Mouse (Mus musculus) heart, embryonic 14.5 days (tissue): ENCODE data around the gene Mier2. TPM values are rescaled to one million over a fixed set of nuclear protein-coding genes. Genes with fewer than 3 reads are reported as not detected.

ENCODE experiments used
- ATAC-seq: fragments of 200-750 bp; cut with Nextera tagmentation; 2 replicates; pipeline ENCODE4 v1.8.0; 2017; ENCODE audit warnings: low read depth, moderate TSS enrichment; ENCODE audit not compliant: insufficient number of reproducible peaks, insufficient read depth, low FRiP score
- H3K27ac ChIP-seq, 2 experiments: fragments of 200-500 bp in 1 of 2; fragments of 300-500 bp in 1 of 2; sonication (generic) in 1 of 2; replicated peaks in 1 of 2; 2 replicates each; pipeline ENCODE4 v1.5.1; 2012 to 2014; ENCODE audit warnings: low read depth in 2 of 2, low read length in 2 of 2, control low read depth in 1 of 2, mild to moderate bottlenecking in 1 of 2, mixed read lengths in 1 of 2; ENCODE audit not compliant: control insufficient read depth in 1 of 2, insufficient read depth in 1 of 2
- H3K27me3 ChIP-seq: fragments of 300-500 bp; sonication (generic); 2 replicates; pipeline ENCODE4 v1.6.1; 2014; ENCODE audit warnings: mild to moderate bottlenecking, low read length, control low read depth; ENCODE audit not compliant: control insufficient read depth, insufficient read depth
- H3K36me3 ChIP-seq: fragments of 300-500 bp; sonication (generic); 2 replicates; pipeline ENCODE4 v1.6.1; 2014; ENCODE audit warnings: mild to moderate bottlenecking, control low read depth, low read length, mixed read lengths; ENCODE audit not compliant: control insufficient read depth, insufficient read depth
- H3K4me1 ChIP-seq, 2 experiments: fragments of 200-500 bp in 1 of 2; fragments of 300-500 bp in 1 of 2; sonication (generic) in 1 of 2; 2 replicates each; pipeline ENCODE4 v1.6.1; 2012 to 2014; ENCODE audit warnings: low read length in 2 of 2, control low read depth in 1 of 2, mixed read lengths in 1 of 2; ENCODE audit not compliant: control insufficient read depth in 2 of 2, insufficient read depth in 2 of 2
- H3K4me2 ChIP-seq: fragments of 300-500 bp; sonication (generic); 2 replicates; pipeline ENCODE4 v1.6.1; 2014; ENCODE audit warnings: mild to moderate bottlenecking, low read length
- H3K4me3 ChIP-seq, 2 experiments: fragments of 200-500 bp in 1 of 2; fragments of 300-500 bp in 1 of 2; sonication (generic) in 1 of 2; 2 replicates each; pipeline ENCODE4 v1.5.1; 2012 to 2014; ENCODE audit warnings: low read length in 2 of 2, mild to moderate bottlenecking in 2 of 2, control low read depth in 1 of 2, low read depth in 1 of 2, moderate library complexity in 1 of 2; ENCODE audit not compliant: control insufficient read depth in 1 of 2, insufficient read depth in 1 of 2
- H3K9ac ChIP-seq: fragments of 300-500 bp; sonication (generic); 2 replicates; pipeline ENCODE4 v1.6.1; 2014; ENCODE audit warnings: mild to moderate bottlenecking, low read length
- H3K9me3 ChIP-seq: fragments of 300-500 bp; sonication (generic); 2 replicates; pipeline ENCODE4 v1.6.1; 2016; ENCODE audit warnings: low read length, control low read depth; ENCODE audit not compliant: control insufficient read depth
- WGBS: fragments of 180-500 bp; shearing (Covaris S2); extraction: QIAGEN DNeasy Blood & Tissue Kit; methylation state at CpG from one replicate; pipeline ENCODE4 v1.1.7; 2014; 5-methylcytosine and 5-hydroxymethylcytosine counted together
- polyA plus RNA-seq: library from polyadenylated mRNA; unstranded; fragments of >200 nt; fragmentation: Nextera tagmentation; extraction: Ambion mirVana; gene quantifications from 2 replicates; pipeline ENCODE4 v1.2.1, GENCODE M21; 2014

Mier2 gene
- polyA plus RNA-seq, 1 experiment from 2014 or later, result 30.6 TPM

DNA sequence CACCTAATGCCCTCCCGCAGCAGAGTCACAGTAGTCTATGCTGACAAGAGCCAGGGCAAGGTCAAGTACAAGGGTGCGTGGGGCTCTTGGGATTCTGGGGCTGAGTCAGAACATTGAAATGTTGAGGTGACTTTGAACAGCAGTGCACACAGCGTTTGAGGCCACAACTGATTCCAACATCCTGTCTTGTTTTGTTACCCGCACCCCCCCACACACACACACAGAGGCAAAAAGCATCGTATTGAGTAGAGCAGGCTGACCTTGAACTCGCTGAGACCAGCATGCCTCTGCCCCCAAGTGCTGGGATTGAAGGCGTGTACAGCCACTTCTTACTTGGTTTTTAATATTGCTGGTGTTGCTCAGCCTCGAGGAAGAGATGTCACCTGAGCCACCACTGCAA is 19.4 kb upstream of the Mier2 start:
- no peak overlapping the region for H3K9ac ChIP-seq
- no peak overlapping the region for H3K4me3 ChIP-seq
- WGBS, result 71% methylated on average over 8 of the region's 8 CpGs
- H3K9me3 ChIP-seq, result no peaks in the 10 kb centered on the region
- no peaks in the 10 kb centered on the region for H3K36me3 ChIP-seq
- no peak overlapping the region for H3K4me2 ChIP-seq
- ATAC-seq, result no peak
- H3K4me1 ChIP-seq, result no peaks in the 10 kb centered on the region
- H3K27me3 ChIP-seq, result no peaks in the 10 kb centered on the region
- no peak overlapping the region for H3K27ac ChIP-seq

DNA sequence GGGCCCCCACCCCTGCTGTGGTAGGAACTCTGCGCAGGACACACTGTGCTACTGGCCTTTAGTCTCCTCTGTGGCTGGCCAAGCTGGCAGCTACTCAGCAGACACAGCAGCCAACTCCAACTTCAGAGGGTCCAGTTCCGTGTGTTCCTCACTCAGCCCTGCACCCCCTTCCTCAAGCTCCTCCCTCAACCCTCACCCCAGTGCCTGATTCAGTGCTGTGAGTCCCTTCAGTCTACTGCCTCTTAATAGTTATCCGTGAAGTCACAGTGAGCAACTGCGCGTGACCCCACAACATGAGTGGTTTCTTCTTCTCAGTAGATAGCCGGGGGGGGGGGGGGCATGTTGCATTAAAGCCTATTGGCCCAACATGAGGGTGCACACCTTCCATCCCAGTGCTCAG is 18.6 kb upstream of the Mier2 start:
- H3K4me3 ChIP-seq, result no peak overlapping the region
- no peak overlapping the region for H3K9ac ChIP-seq
- H3K27ac ChIP-seq, result no peak overlapping the region
- H3K36me3 ChIP-seq, result no peaks in the 10 kb centered on the region
- no peaks in the 10 kb centered on the region for H3K9me3 ChIP-seq
- no peaks in the 10 kb centered on the region for H3K4me1 ChIP-seq
- no peaks in the 10 kb centered on the region for H3K27me3 ChIP-seq
- H3K4me2 ChIP-seq, result no peak overlapping the region
- no peak for ATAC-seq
- 84% methylated on average over 6 of the region's 6 CpGs for WGBS

DNA sequence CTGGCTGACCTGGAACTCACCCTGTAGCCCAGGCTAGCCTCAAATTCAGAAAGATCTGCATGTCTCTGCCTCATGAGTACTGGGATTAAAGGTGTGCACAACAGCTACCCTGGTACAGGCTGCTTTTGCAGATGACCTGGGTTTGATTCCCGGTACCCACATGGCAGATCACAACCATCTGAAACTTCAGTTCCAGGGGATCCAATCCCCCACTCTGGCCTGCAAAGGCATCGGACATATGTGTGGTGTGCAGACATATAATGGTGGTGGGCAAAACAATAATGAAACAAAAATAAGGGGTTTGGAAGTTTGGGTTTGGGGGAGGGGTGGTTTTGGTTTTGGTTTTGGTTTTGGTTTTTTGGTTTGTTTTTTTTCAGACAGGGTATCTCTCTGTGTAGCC is 16.3 kb upstream of the Mier2 start:
- Histone ChIP-seq H3K4me2 (no peak overlapping the region), H3K4me3 (no peak overlapping the region), H3K4me1 (no peaks in the 10 kb centered on the region), H3K36me3 (no peaks in the 10 kb centered on the region), H3K9me3 (no peaks in the 10 kb centered on the region), H3K27ac (no peak overlapping the region), H3K9ac (no peak overlapping the region), H3K27me3 (no peaks in the 10 kb centered on the region)
- ATAC-seq, result no peak
- 79% methylated on average over 2 of the region's 2 CpGs for WGBS

DNA sequence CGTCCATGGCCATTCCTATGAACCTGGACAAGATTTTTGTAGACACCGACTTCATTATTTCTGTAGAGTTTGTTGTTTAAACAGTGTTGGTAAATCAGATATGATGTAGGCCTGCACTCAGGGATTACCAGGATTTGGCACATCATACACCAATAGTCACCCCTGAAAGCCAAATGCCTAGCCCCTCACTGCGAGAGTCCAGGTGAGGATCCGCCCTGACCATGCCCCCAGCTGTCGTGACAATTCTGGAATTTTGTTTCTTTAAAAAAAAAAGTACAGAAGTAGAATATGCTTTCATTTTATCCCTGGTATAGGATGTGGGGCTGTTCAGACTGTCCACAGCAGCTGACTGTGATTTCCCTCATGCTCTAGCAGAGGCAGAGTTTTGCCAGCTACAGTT is 14.9 kb upstream of the Mier2 start:
- Histone ChIP-seq H3K4me3 (no peak overlapping the region), H3K9ac (no peak overlapping the region), H3K27ac (no peak overlapping the region), H3K4me2 (no peak overlapping the region), H3K9me3 (no peaks in the 10 kb centered on the region; the same call in 1 of the 2 replicates), H3K27me3 (no peaks in the 10 kb centered on the region), H3K4me1 (no peaks in the 10 kb centered on the region), H3K36me3 (no peaks in the 10 kb centered on the region)
- WGBS, result 85% methylated on average over 5 of the region's 5 CpGs
- ATAC-seq, result no peak

DNA sequence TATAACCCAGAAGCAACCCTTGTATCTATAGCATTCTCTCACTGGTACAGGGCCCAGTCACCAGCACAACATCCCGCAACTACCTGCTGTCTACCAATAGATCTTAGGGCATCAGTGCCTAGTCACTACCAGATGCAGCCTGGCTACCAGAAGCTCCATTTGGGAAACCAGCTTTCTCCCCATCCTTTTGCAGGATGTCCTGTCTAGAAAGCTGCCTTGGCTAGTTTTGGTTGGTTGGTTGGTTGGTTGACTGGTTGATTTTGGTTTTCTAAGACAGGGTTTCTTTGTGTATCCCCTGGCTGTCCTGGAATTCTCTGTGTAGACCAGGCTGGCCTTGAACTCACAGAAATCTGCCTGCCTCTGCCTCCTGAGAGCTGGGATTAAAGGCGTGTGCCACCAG is 4.7 kb upstream of the Mier2 start:
- Histone ChIP-seq H3K36me3 (no peaks in the 10 kb centered on the region), H3K4me3 (no peak overlapping the region), H3K4me1 (peaks cover 0 to 3% of the 10 kb centered on the region in 2 experiments; a peak in 2 of 4 replicates), H3K4me2 (no peak overlapping the region), H3K27ac (no peak overlapping the region), H3K27me3 (no peaks in the 10 kb centered on the region), H3K9ac (no peak overlapping the region), H3K9me3 (no peaks in the 10 kb centered on the region)
- 75% methylated on average over 2 of the region's 2 CpGs for WGBS
- no peak for ATAC-seq

DNA sequence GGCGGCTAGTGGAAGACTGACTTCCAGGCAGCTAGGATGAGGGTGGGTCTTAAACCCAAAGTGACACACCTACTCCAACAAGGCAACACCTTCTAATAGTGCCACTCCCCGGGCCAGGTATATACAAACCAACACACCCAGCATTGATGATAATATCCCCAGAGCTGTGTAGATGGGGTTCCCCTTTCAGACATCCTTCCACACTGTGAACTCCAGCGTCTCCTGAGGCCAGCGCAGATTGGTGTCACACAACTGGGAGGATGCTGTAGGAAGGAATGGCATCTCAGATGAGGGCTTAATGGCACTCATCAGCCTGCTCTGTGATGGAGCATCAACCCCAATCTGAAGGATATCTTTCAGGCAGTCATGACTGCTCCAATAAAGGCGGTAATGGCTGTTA is 2.5 kb upstream of the Mier2 start:
- Histone ChIP-seq H3K9me3 (no peaks in the 10 kb centered on the region), H3K27me3 (no peaks in the 10 kb centered on the region), H3K36me3 (no peaks in the 10 kb centered on the region), H3K4me2 (no peak overlapping the region), H3K27ac (no peak overlapping the region), H3K4me1 (peaks cover 7 to 9% of the 10 kb centered on the region in 2 experiments; a peak in 2 of 4 replicates), H3K4me3 (no peak overlapping the region), H3K9ac (no peak overlapping the region)
- no peak for ATAC-seq
- 91% methylated on average over 5 of the region's 5 CpGs for WGBS

DNA sequence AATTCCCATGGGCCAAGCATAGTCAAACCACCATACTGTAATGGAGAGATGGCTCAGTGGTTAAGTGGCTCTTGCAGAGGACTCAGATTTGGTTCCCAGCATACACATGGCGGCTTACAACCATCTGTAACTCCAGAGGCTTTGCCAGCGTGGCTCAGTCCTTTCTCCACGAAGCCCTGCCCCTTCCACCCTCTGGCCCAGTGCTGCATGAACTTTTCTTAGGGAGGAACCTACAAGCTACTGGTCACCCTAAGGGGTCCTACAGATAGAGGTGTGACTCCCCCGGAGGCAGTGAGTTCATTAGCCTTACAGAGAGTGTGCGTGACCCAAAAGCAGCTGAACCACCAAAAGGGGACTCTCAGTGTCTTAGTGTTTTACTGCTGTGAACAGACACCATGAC is 2.0 kb upstream of the Mier2 start:
- WGBS, result 85% methylated on average over 5 of the region's 5 CpGs
- H3K36me3 ChIP-seq, result no peaks in the 10 kb centered on the region
- no peak for ATAC-seq
- no peak overlapping the region for H3K4me2 ChIP-seq
- H3K9me3 ChIP-seq, result no peaks in the 10 kb centered on the region
- peaks cover 7 to 9% of the 10 kb centered on the region in 2 experiments; a peak in 2 of 4 replicates for H3K4me1 ChIP-seq
- no peaks in the 10 kb centered on the region for H3K27me3 ChIP-seq
- no peak overlapping the region for H3K27ac ChIP-seq
- no peak overlapping the region for H3K4me3 ChIP-seq
- no peak overlapping the region for H3K9ac ChIP-seq

DNA sequence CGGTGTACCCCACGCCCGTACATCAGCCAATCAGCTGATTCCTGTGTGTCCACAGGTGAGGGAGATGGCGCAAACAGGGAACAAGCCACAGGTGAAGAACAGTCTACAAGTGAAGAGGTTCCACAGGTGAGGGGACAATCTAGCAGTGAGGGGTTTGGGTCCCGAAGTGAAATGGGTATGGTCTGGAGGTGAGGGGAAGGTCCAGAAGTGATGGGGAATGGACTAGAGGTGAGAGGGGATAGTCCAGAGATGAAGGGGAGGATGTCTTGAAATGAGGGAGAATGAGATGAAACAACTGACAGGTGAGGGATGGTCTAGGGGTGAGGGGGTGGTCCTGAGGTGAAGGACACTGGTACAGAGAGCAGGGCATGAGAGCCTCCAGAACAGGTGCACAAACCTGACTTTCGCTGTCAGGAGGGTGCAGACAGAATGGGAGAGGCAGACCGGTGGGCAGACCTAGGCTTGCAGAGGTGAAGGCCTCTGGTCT is 282 bp upstream of the Mier2 start:
- no peaks in the 10 kb centered on the region for H3K27me3 ChIP-seq
- H3K4me2 ChIP-seq, result peak overlapping the region; percentile 94
- peak overlapping the region; percentile 90 to 91 for H3K4me3 ChIP-seq
- ATAC-seq, result no peak
- 20% methylated on average over 6 of the region's 7 CpGs for WGBS
- no peaks in the 10 kb centered on the region for H3K36me3 ChIP-seq
- H3K4me1 ChIP-seq, result peaks cover 7 to 9% of the 10 kb centered on the region in 2 experiments; a peak in 2 of 4 replicates
- peak overlapping the region; percentile 93 for H3K9ac ChIP-seq
- no peaks in the 10 kb centered on the region for H3K9me3 ChIP-seq
- H3K27ac ChIP-seq, result 0 out of 4 replicates have a peak overlapping the region, but pooled peaks of 1 of the 2 experiments have one; percentile 51
